Mouse (Mus musculus) lung, adult 2 months (tissue): Measurements from ENCODE around the gene Msi2. TPM values are rescaled to one million over a fixed set of nuclear protein-coding genes. Genes with fewer than 3 reads are reported as not detected.

Experiments
- DNase-seq: peaks from one replicate; pipeline ENCODE4 v3.0.0; 2022
- H3K4me1 ChIP-seq: fragments of 200-500 bp; 2 replicates; pipeline ENCODE4 v1.6.1; 2011; ENCODE audit warnings: low read length; ENCODE audit not compliant: control insufficient read depth, insufficient read depth
- H3K4me3 ChIP-seq: fragments of 200-500 bp; replicated peaks from 2 replicates; pipeline ENCODE3; 2011; ENCODE audit warnings: low read depth, mild to moderate bottlenecking, control low read depth, low read length; ENCODE audit errors: extremely low read depth
- CTCF ChIP-seq: fragments of 200-500 bp; IDR thresholded peaks from 2 replicates; pipeline ENCODE4 v1.5.1; 2011; ENCODE audit warnings: mild to moderate bottlenecking, low read length, control low read depth; ENCODE audit not compliant: insufficient read depth
- POLR2A ChIP-seq: fragments of 200-500 bp; IDR thresholded peaks from 2 replicates; pipeline ENCODE4 v1.6.1; 2011; ENCODE audit warnings: low read depth, mild to moderate bottlenecking, control low read depth, low read length, borderline replicate concordance; ENCODE audit errors: extremely low read depth
- WGBS: fragments of 180-500 bp; shearing (Covaris S2); methylation state at CpG from one replicate; pipeline ENCODE4 v1.1.7; 2018; 5-methylcytosine and 5-hydroxymethylcytosine counted together
- polyA plus RNA-seq: library from polyadenylated mRNA; depleted of rRNA; stranded (reverse); fragments of >200 nt; gene quantifications from 2 replicates; pipeline ENCODE4 v1.2.3, GENCODE M21; 2012

Msi2 gene
- polyA plus RNA-seq, 1 experiment = 29.5 TPM

DNA sequence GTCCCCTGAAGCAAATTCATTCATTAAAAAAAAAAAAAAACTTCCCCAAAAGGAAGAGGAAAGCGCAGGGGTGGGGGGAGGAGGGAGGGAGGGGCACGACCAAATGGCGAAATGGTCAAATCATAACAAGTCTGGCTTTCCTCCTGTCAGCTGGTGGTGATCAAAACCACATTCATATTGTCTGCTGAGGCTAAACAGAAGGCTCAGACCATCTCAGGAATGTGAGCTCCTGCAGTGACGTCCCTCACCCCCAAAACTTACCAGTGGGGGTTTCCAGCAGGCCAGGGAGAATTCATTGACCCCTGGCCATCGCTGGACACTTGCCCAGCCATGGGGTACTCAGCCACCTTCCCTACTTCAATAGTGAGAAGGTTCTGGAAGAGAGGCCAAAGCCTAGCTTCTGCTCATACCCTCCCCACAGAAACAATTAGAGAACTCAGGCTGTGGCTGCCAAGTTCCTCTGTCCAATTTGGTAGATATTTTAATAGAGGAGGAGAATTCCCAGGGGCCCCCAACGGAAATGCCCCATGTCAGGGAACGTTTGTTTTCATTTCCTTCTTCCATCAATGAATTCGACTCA, 189.7 kb downstream of the Msi2 start:
- WGBS = 29% methylated on average over 8 of the region's 8 CpGs
- peaks cover 40% of the 10 kb centered on the region for H3K4me1 ChIP-seq
- no peak for DNase-seq
- TF ChIP-seq CTCF (no peak), POLR2A (no peak)
- no peak overlapping the region for H3K4me3 ChIP-seq

DNA sequence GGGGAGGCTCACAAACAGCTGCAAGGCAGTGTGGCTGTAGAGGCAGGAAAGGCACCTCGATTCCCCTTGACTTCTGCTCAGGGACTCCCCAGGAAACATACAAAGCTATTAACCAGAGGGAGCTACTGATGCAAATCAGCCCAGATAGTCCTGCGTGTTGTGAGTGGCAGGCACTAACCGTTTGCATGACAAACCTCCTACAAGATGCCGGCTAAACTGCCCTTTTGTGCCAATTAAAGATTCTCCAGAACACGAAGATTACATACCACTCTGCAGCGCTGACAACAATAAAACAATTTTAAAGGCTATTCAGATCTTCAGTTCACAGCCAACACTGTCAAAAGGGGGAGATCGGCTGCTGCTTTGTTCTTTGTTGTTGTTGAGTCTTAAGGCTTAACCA, 191.6 kb downstream of the Msi2 start:
- H3K4me1 ChIP-seq = peaks cover 42% of the 10 kb centered on the region
- no peak for DNase-seq
- TF ChIP-seq POLR2A (no peak), CTCF (no peak)
- 48% methylated on average over 7 of the region's 7 CpGs for WGBS
- no peak overlapping the region for H3K4me3 ChIP-seq

DNA sequence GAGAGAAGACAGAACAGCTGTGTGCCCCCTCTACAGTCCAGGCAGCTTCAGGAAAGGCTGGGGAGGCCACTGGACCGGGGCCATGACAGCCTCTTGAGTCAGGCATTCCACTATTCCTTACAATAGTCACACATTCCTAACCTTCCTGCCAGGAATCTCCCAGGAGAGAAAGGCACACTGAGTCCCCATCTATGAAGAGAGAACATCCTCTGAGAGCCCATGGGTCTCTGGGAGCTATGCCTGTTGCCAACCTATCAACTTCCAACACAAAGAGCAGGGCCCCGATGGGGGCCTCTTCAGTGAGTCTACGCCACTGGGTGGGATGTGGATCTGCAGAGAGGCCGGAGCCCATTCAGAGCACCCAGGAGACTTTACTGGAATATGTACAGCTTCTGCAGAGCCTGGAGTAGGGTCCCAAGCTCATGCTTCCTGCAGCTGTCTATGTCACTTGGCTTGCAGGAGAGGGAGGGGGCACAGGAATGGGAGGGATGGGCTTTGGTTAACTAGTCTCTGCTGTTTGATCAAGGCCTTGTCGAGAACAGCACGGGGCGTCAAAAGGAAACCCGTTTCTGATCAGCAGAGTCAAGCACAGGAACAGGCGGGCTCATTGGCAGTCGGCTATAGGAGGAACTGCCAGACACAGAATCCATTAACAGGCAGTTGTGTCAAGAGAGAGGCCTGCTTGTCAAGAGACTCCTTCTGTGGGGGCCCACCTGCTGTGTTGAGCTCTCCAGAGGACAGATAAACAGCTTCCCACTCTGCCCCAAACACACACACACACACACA, 193.3 kb downstream of the Msi2 start:
- DNase-seq = no peak
- Histone ChIP-seq H3K4me3 (no peak overlapping the region), H3K4me1 (peaks cover 42% of the 10 kb centered on the region)
- WGBS = 25% methylated on average over 10 of the region's 10 CpGs
- TF ChIP-seq CTCF (no peak), POLR2A (no peak)

DNA sequence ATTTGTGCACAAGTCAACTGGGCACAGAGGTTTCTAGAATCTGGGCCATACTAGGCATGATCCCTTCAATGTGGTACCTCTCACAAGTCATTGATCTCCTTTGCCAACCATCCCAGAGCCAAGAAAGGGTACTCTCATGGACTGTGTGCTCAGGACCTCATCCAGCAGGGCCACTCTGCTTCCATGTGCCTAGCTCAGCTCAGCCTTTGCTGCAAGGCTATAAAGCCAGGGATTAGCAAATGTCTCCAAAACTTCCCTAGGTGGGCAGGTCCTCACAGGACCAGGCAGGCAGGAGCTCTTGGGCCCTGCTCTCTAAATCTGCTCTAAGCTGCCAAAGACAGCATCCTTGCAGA, 193.9 kb downstream of the Msi2 start:
- TF ChIP-seq CTCF (no peak), POLR2A (no peak)
- H3K4me3 ChIP-seq = no peak overlapping the region
- DNase-seq = no peak
- peaks cover 42% of the 10 kb centered on the region for H3K4me1 ChIP-seq

DNA sequence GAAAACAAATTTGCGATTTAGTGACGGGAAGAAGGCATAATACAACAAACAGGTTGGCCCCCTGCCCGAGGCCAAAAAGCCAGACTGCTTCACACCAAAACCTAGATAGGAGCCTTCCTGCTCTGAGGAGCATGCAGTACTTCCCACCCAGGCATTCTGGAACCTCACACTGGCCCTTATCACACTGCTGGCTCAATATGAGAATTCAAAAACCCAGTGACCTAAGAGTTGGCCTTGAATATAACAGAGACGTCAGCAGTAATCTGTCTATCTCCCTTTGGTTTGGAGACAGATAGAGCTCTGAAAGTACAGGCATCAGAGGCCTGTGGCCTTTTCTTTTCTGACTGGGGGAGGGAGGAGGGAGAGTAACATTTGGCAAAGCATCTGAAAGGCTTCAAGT, 194.4 kb downstream of the Msi2 start:
- no peak for TF ChIP-seq CTCF
- TF ChIP-seq POLR2A = no peak
- WGBS = 36% methylated on average over 4 of the region's 4 CpGs
- H3K4me1 ChIP-seq = peaks cover 38% of the 10 kb centered on the region
- H3K4me3 ChIP-seq = no peak overlapping the region
- no peak for DNase-seq

DNA sequence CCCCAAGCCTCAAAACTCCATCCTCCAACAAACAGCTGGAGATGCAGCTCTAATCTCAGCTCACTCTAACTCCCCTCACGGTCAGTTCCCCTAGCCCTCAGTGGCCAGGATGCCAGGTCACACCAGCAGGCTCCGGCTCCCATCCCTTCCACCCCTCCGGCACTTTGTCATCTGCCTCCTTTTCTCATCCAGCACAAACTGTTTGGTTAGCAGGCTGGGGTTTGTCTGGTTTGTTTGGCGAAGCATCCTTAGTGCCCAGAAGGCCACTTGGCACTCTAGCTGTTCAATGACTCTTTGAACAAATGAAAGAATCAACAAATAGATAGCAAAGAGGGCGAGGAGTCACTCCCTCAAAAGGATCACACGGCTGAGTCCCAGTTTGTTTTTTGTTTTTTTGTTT, 194.8 kb downstream of the Msi2 start:
- TF ChIP-seq CTCF = no peak
- no peak for TF ChIP-seq POLR2A
- Histone ChIP-seq H3K4me3 (no peak overlapping the region), H3K4me1 (peaks cover 38% of the 10 kb centered on the region)
- 36% methylated on average over 6 of the region's 6 CpGs for WGBS
- DNase-seq = no peak

DNA sequence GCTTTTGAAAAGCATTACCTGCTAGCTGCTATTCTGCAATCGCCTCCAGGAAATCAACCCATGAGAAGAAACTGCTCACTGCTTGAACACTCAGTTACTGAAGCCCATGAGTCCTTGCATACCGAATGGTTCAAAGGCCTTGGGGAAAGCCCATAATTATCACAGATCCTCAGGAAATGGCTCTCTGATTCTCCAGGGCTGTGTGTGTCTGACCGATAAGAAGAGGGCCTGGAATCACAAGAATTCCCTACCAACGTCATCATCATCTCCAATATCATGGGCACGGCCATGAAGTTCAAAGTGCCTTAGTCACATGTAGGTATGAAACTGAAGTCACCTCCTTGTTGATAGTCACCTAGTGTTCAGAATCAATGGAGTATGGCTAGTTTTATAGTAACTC, 196.2 kb downstream of the Msi2 start:
- no peak for TF ChIP-seq POLR2A
- TF ChIP-seq CTCF = no peak
- Histone ChIP-seq H3K4me1 (peaks cover 28% of the 10 kb centered on the region), H3K4me3 (no peak overlapping the region)
- WGBS = 64% methylated on average over 5 of the region's 5 CpGs
- DNase-seq = no peak

DNA sequence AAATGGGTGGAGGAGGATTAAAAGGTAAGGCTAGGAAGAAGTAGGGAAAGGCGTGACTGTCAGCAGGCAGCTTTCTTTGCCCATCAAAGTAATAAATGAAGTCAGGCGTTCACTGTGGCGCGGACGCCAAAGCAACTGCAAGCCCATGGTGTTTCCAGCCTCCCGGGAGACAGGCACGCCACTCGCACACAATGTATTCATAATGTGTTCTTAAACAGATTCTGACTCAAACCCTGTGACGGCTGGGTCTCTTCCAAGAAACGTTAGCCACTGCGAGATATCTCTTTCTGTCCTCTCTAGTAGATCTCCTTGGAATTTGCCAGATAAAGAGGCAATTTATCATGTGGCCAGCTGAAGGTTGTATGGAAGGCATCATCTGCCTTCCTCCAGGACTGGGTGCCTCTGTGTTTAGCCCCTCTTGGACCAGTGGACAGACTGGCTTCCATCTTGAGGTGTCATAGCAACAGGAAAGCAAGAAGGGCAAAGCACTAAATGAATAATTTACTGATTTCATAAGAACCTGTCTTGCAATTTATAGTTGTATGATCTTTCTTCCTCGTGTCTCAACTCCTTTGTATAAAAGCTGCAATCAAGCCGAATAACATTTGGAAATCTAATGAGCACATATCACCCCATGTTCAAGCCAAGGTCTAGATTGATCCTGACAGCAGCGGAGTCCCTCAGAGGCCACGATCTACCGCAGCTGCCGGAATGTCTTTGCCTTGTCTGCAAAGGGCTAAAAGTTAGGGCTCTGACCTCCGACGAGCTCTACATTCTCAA, 197.2 kb downstream of the Msi2 start:
- TF ChIP-seq POLR2A = no peak
- no peak for TF ChIP-seq CTCF
- Histone ChIP-seq H3K4me1 (peaks cover 21% of the 10 kb centered on the region), H3K4me3 (no peak overlapping the region)
- 82% methylated on average over 19 of the region's 19 CpGs for WGBS
- DNase-seq = no peak

DNA sequence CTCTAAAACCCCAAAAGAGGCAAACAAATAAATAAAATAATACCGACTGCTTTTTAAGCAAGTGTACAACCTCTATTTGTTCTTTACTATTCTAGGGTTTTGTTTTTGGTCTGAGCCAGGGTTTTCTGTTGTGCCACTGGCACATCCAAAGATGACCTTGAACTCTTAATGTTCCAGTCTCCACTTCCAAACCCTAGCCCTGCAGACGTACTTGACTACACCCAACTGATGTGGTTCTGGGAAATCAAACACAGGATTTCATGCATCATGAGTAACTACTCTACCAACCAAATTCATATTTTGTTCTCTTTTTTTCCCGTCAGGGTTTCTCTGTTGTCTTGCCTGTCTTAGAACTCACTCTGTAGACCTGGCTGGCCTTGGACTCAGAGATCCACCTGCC, 200.0 kb downstream of the Msi2 start:
- TF ChIP-seq CTCF = no peak
- TF ChIP-seq POLR2A = no peak
- Histone ChIP-seq H3K4me1 (no peaks in the 10 kb centered on the region; the same call in 1 of the 2 replicates), H3K4me3 (no peak overlapping the region)
- DNase-seq = no peak
- WGBS = 91% methylated on average over 3 of the region's 3 CpGs
